Mouse (Mus musculus): Measurements from ENCODE around the gene B4galt5.
"Not testable (repeated sequence)": the region's sequence is repeated elsewhere in the genome, so short reads cannot be mapped to it uniquely, and the experiment has no call there.

B4galt5 gene

GRCm38 (mm10) chr2:167348376-167349282, at the start of gene B4galt5:
Gene B4galt5, minus strand, starts transcription at chr2:167349183.
- peak in 1 of 2 experiments; percentile 58 for DNase-seq

- not testable (repeated sequence) for DNase-seq
Observed at GRCm38 (mm10) chr2:167396420-167396819, 47.4 kb upstream of the B4galt5 start.

GRCm38 (mm10) chr2:167394426-167394825, 45.4 kb upstream of the B4galt5 start:
- DNase-seq, result no peak

- DNase-seq, result no peak
Observed at GRCm38 (mm10) chr2:167386998-167387397, 38.0 kb upstream of the B4galt5 start.

- DNase-seq, result no peak
Observed at GRCm38 (mm10) chr2:167386456-167386855, 37.5 kb upstream of the B4galt5 start.

- peak; percentile 77 to 84 for DNase-seq
Observed at GRCm38 (mm10) chr2:167383666-167384083, 34.7 kb upstream of the B4galt5 start.

- no peak for DNase-seq
Observed at GRCm38 (mm10) chr2:167382389-167382788, 33.4 kb upstream of the B4galt5 start.

- peak; percentile 77 to 82 for DNase-seq
Observed at GRCm38 (mm10) chr2:167381596-167381995, 32.6 kb upstream of the B4galt5 start.

- DNase-seq, result no peak
Observed at GRCm38 (mm10) chr2:167380615-167381285, 31.8 kb upstream of the B4galt5 start.

GRCm38 (mm10) chr2:167378972-167379371, 30.0 kb upstream of the B4galt5 start:
- DNase-seq, result no peak

GRCm38 (mm10) chr2:167377697-167378096, 28.7 kb upstream of the B4galt5 start:
- DNase-seq, result peak; percentile 41

- peak in 1 of 2 experiments; percentile 37 for DNase-seq
Observed at GRCm38 (mm10) chr2:167376160-167376564, 27.2 kb upstream of the B4galt5 start.

GRCm38 (mm10) chr2:167375688-167376087, 26.7 kb upstream of the B4galt5 start:
- DNase-seq, result no peak

- peak; percentile 79 to 82 for DNase-seq
Observed at GRCm38 (mm10) chr2:167375135-167375534, 26.2 kb upstream of the B4galt5 start.

- DNase-seq, result no peak
Observed at GRCm38 (mm10) chr2:167374191-167374805, 25.3 kb upstream of the B4galt5 start.

- DNase-seq, result no peak
Observed at GRCm38 (mm10) chr2:167373266-167373665, 24.3 kb upstream of the B4galt5 start.

- no peak for DNase-seq
Observed at GRCm38 (mm10) chr2:167371506-167371905, 22.5 kb upstream of the B4galt5 start.

GRCm38 (mm10) chr2:167368328-167368727, 19.3 kb upstream of the B4galt5 start:
- DNase-seq, result peak; percentile 86 to 91

- DNase-seq, result peak; percentile 81 to 83
Observed at GRCm38 (mm10) chr2:167367777-167368281, 18.8 kb upstream of the B4galt5 start.

- peak; percentile 65 to 67 for DNase-seq
Observed at GRCm38 (mm10) chr2:167367325-167367724, 18.3 kb upstream of the B4galt5 start.

GRCm38 (mm10) chr2:167365063-167365462, 16.1 kb upstream of the B4galt5 start:
- peak in 1 of 2 experiments; percentile 43 for DNase-seq

GRCm38 (mm10) chr2:167363272-167364045, 14.5 kb upstream of the B4galt5 start:
- DNase-seq, result no peak
